Mouse (Mus musculus): ENCODE results near the gene Aga. TPM values are rescaled to one million over a fixed set of nuclear protein-coding genes. Genes with fewer than 3 reads are reported as not detected.

Gene Aga
- polyA plus RNA-seq, 1 experiment, result 3.6 TPM

- no peak overlapping the region for H3K27ac ChIP-seq (ENCODE audit: control insufficient read depth, insufficient read depth, low read depth, low read length)
- no peaks in the 10 kb centered on the region for H3K27me3 ChIP-seq (ENCODE audit: control insufficient read depth, insufficient read depth, low read length)
- no peaks in the 10 kb centered on the region for H3K36me3 ChIP-seq (ENCODE audit: control insufficient read depth, insufficient read depth, low read length)
- H3K4me3 ChIP-seq (ENCODE audit: control insufficient read depth, low read depth, low read length), result no peak overlapping the region
- TF ChIP-seq POLR2A (IDR thresholded peaks at IDR 0.05; ENCODE audit: control insufficient read depth, low read depth, low read length), result no peak
- no peak for TF ChIP-seq CTCF (IDR thresholded peaks at IDR 0.05; ENCODE audit: control insufficient read depth, insufficient read depth, insufficient replicate concordance, low read depth, low read length)
- H3K4me1 ChIP-seq (ENCODE audit: control insufficient read depth, insufficient read depth, low read length), result no peaks in the 10 kb centered on the region
Measured at GRCm38 (mm10) chr8:53566223-53566622, 54.7 kb downstream of the Aga start.

Other genes with a start within 250 kb of the Aga start
- gene Neil3, start 127.3 kb downstream of the Aga start, polyA plus RNA-seq (2012; rRNA removed), result 6.0 and 6.8 TPM in 2 replicates